Mouse (Mus musculus): ENCODE data around the gene Amhr2.

DNA sequence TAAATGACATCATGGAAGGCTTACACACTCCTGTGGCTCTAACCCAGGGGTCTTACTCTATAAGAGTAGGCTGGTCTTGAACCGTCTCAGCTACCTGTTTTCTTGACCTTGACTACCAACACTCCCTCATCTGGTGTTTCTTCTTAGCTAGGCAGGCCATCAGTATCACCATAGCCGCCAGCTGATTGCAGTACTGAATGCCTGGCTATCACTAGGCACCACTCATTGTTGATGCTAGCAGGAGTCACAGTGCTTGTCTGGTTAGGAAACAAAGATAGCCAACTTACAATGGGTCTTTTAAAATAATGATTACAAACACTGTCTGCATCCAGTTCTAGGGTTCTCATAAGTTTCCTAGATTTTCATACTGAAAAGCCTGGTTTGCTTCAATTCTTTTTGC, 43.9 kb upstream of the Amhr2 start:
- TF ChIP-seq CTCF (conservative IDR thresholded peaks at IDR 0.05; ENCODE audit: low read length) (no peak), NANOG (IDR thresholded peaks at IDR 0.05; ENCODE audit: borderline replicate concordance, low read length) (peak; percentile 71)

Data from E14TG2a.4 (cell line).